Mouse (Mus musculus): ENCODE measurements at regions not wholly inside any gene's neighbourhood (a gene's known extent, or its start where the extent isn't known, plus 50 kb on each side); places are given as distances from the start of the nearest gene placed in this dataset.

GRCm38 (mm10) chr10:66941974-66942373 lies 154.0 kb upstream of the Jmjd1c start:
- no peak for TF ChIP-seq CTCF (IDR thresholded peaks at IDR 0.05; ENCODE audit: borderline replicate concordance, control insufficient read depth, extremely low read depth, insufficient read depth, low read length, poor library complexity)
- TF ChIP-seq POLR2A (IDR thresholded peaks at IDR 0.05; ENCODE audit: control insufficient read depth, extremely low read depth, insufficient read depth, low read length, poor library complexity) = no peak
